Mouse (Mus musculus): ENCODE results near the gene Gm49395. TPM values are rescaled to one million over a fixed set of nuclear protein-coding genes. Genes with fewer than 3 reads are reported as not detected.

The Gm49395 gene
- polyA plus RNA-seq (2015; fragmentation: Nextera tagmentation; extraction: Ambion mirVana) = 5.1 and 6.3 TPM in 2 replicates

DNA sequence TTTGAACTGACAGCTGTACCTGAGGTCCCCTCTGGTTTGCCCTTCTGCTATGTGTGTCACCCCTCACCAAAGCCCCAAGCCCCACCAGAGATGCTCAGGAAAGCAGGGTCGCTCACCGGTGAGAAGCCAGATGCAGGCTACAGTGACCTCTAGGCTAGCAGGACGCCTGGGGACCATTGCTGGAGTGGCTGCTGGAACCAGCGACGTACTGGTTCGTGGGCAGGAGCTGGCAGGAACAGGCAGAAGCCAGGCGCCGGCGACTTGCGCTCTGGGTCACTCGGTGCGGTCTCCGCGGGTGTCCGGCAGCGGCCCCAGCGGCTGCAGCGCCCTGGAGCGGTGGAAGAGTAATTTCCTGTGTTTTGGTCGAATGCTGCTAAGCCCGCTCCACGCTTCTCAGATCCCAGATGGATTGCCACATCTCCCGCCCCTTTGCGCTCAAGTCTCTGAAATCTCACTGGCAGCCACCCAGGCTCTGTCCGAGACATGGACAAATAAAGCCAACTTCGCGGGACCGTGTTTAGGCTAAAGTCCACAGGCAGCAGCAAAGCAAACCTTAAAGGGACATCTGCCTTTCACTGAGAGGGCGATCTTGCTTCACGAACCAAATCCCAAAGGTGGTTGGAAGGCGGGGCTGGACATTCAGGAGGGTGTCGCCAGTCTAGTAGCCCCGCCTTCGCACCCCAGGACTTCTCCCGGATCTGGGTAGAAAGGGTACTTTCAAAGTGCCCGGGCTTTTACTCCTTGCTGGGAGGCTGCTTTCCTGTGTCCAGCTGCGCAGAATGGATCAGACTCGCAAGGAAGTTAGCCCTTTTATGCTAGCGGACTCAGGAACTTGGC, at the start of gene Gm49395, which contains the start of gene Itga1:
Gm49395 (minus strand) TSS at position 567 of the 837 bp plus-strand sequence.
Itga1 (minus strand) TSS at position 610 of the 837 bp plus-strand sequence.
- ATAC-seq (ENCODE audit: insufficient number of reproducible peaks, low FRiP score, low TSS enrichment, low read depth) = peak; percentile 69
- H3K36me3 ChIP-seq = no peaks in the 10 kb centered on the region
- H3K4me3 ChIP-seq = peak within 1 kb of the TSS; percentile 58
- H3K27me3 ChIP-seq = no peaks in the 10 kb centered on the region
- H3K4me1 ChIP-seq = peaks cover 10% of the 10 kb centered on the region; the same call in 1 of the 2 replicates
- H3K27ac ChIP-seq = peak within 1 kb of the TSS; percentile 80
- under 1% methylated on average over 39 of the region's 39 CpGs for WGBS
- H3K9me3 ChIP-seq = no peaks in the 10 kb centered on the region
- peak within 1 kb of the TSS; percentile 91 for H3K4me2 ChIP-seq
- H3K9ac ChIP-seq = peak within 1 kb of the TSS; percentile 49

DNA sequence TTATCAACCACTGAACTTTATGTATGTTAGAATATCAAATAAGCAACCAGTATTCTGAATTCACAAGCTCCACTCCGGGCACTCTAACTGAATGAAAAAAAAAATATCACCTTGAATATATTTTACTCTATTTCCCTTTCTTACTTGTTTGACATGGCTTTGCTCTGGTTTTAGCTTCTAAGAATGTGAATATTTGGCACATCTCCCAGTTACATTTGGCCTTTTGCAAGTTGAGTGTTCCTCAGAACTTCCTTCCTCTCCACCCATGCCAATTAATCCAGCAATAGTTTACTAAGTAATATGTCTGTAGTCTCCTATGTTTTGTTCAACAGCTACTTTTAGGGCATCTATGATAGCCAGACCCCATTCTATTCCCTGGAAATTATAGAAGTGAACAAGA, 48.9 kb upstream of the Gm49395 start:
- no peaks in the 10 kb centered on the region for H3K27me3 ChIP-seq
- ATAC-seq (ENCODE audit: insufficient number of reproducible peaks, low FRiP score, low TSS enrichment, low read depth) = no peak
- H3K4me2 ChIP-seq = no peak overlapping the region
- no peaks in the 10 kb centered on the region for H3K4me1 ChIP-seq
- H3K9ac ChIP-seq = no peak overlapping the region
- H3K4me3 ChIP-seq = no peak overlapping the region
- H3K27ac ChIP-seq = no peak overlapping the region
- H3K36me3 ChIP-seq = no peaks in the 10 kb centered on the region
- 90% methylated on average over 1 of the region's 1 CpGs for WGBS
- no peaks in the 10 kb centered on the region for H3K9me3 ChIP-seq

DNA sequence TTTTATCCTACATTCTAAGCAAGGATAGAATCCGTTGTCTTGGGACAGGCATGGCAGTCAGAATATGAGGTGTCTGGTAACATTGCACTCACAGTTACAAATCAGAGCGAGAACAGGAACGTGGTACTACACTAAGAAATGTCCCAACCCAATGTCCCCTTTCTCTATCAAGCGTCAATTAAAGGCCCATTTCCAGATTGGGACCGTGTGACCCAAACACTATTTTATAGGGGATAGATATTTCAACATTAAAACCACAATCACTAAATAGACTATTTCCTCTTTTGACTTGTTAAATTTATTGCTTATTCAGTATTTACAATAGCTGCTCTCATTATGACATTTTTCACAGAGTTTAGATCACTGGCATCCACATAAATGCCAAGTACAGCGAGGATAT, 48.1 kb upstream of the Gm49395 start:
- 78% methylated on average over 6 of the region's 6 CpGs for WGBS
- no peak for ATAC-seq (ENCODE audit: insufficient number of reproducible peaks, low FRiP score, low TSS enrichment, low read depth)
- H3K36me3 ChIP-seq = no peaks in the 10 kb centered on the region

DNA sequence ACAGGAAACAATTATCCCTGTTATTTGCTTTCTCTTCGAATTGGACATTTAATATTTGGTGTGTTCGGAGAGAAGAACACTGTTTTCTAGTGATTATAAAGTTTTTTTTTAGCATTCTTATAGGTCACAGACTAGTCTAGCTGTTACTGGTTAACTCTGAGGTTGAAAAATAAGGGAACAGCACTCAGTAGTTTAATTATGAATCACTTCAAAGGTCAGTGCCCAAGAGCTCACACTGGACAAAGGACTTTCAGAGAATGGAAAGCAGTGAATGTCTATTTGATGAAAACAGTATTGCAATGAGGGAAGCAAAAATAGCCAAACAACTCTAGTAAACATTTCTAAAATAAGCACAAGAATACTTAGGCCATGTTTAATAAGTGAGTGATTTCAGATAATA, 41.9 kb upstream of the Gm49395 start:
- no peak overlapping the region for H3K27ac ChIP-seq
- no peaks in the 10 kb centered on the region for H3K4me1 ChIP-seq
- WGBS = 81% methylated on average over 2 of the region's 2 CpGs
- H3K9me3 ChIP-seq = no peaks in the 10 kb centered on the region
- H3K27me3 ChIP-seq = no peaks in the 10 kb centered on the region
- H3K9ac ChIP-seq = no peak overlapping the region
- no peak overlapping the region for H3K4me2 ChIP-seq
- no peak overlapping the region for H3K4me3 ChIP-seq
- no peak for ATAC-seq (ENCODE audit: insufficient number of reproducible peaks, low FRiP score, low TSS enrichment, low read depth)
- H3K36me3 ChIP-seq = no peaks in the 10 kb centered on the region

More for the DNA sequence above, 48.1 kb upstream of the Gm49395 start:
- no peak overlapping the region for H3K9ac ChIP-seq
- no peak overlapping the region for H3K4me2 ChIP-seq
- no peak overlapping the region for H3K4me3 ChIP-seq
- H3K9me3 ChIP-seq = no peaks in the 10 kb centered on the region
- H3K27ac ChIP-seq = no peak overlapping the region
- no peaks in the 10 kb centered on the region for H3K27me3 ChIP-seq
- H3K4me1 ChIP-seq = no peaks in the 10 kb centered on the region

DNA sequence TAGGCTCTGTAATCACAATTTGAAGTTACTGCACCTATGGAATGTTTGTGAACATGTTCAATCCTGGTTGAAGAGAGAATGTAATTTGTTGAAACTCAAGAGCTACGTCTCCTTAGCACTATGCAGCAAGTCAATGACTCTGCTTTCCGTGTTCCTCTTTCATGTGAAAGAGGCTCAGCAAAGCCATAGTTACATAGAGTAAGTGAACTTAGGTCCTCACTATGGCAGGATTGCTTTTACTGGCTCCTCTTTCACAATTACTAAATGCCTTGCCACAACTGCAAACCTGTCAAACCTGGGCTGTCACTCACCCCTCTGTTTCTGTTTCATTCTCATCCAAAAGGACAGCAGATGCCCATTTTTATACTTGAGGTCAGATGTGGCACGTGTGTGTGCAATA, 40.3 kb upstream of the Gm49395 start:
- H3K27ac ChIP-seq = no peak overlapping the region
- H3K36me3 ChIP-seq = no peaks in the 10 kb centered on the region
- H3K4me1 ChIP-seq = no peaks in the 10 kb centered on the region
- H3K9me3 ChIP-seq = no peaks in the 10 kb centered on the region
- no peak overlapping the region for H3K9ac ChIP-seq
- WGBS = 77% methylated on average over 3 of the region's 3 CpGs
- no peak overlapping the region for H3K4me3 ChIP-seq
- H3K27me3 ChIP-seq = no peaks in the 10 kb centered on the region
- ATAC-seq (ENCODE audit: insufficient number of reproducible peaks, low FRiP score, low TSS enrichment, low read depth) = no peak
- no peak overlapping the region for H3K4me2 ChIP-seq

DNA sequence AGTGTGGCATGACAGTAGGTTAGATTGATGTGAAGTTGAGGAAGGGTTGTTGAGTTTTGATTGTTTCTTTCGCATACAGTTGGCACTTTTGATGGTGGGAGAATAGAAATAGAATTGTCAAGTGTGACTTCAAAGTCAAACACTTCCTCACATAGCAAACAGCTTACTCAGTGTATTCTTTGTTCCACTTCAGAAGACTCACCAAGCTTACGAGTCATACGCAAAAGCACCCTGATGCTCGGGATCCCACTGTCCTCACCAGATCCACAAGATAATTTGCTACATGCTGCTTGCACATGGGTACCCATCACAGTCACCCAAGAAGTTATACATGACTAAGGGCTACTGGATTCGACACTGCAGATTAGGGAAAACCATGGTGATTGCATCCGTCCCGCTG, 36.8 kb upstream of the Gm49395 start:
- no peak for ATAC-seq (ENCODE audit: insufficient number of reproducible peaks, low FRiP score, low TSS enrichment, low read depth)
- Histone ChIP-seq H3K9ac (no peak overlapping the region), H3K27ac (no peak overlapping the region), H3K4me2 (no peak overlapping the region), H3K9me3 (no peaks in the 10 kb centered on the region), H3K27me3 (no peaks in the 10 kb centered on the region), H3K4me3 (no peak overlapping the region), H3K36me3 (no peaks in the 10 kb centered on the region), H3K4me1 (no peaks in the 10 kb centered on the region)
- 89% methylated on average over 7 of the region's 7 CpGs for WGBS

DNA sequence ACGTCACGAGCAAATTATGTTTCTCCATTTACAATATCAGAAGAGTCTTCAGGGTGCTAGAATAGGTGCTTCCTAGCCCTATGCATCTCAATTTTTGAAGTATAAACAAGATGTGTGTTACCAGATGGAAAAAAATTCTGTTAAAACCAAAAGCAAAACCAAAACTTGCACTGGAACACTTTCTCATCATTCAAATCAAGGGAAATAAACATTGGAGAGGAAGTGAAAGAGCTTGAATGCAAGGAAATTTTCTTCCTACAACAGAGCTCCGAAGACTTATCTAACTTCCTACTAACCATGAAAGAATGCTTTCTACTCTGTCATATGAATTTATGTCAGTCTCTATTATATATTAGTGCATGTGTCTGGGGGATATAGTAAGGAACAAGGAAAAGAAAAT, 35.0 kb upstream of the Gm49395 start:
- Histone ChIP-seq H3K4me3 (no peak overlapping the region), H3K36me3 (no peaks in the 10 kb centered on the region), H3K9ac (no peak overlapping the region), H3K4me1 (no peaks in the 10 kb centered on the region), H3K27me3 (no peaks in the 10 kb centered on the region), H3K4me2 (no peak overlapping the region), H3K9me3 (no peaks in the 10 kb centered on the region), H3K27ac (no peak overlapping the region)
- WGBS = 84% methylated on average over 3 of the region's 3 CpGs
- no peak for ATAC-seq (ENCODE audit: insufficient number of reproducible peaks, low FRiP score, low TSS enrichment, low read depth)

DNA sequence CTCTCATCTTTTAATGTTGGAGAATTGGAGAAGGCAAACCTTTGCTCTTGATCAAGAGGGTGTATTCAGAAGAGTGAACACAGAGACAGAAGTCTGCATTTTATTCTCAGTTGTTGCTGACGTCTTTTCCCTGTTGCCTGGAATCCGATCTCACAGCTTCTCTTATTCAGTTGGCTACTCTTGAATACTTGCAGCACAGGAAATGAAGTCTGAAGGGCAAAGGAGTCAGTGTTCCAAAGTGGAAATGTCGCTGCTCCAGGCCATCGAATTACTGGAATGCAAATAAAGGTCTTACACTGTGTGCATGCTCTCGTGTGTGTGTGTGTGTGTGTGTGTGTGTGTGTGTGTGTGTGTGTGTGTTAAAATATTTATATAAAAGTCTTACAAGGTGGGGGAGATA, 30.7 kb upstream of the Gm49395 start:
- Histone ChIP-seq H3K9me3 (no peaks in the 10 kb centered on the region), H3K4me1 (no peaks in the 10 kb centered on the region), H3K9ac (no peak overlapping the region), H3K4me2 (no peak overlapping the region), H3K4me3 (no peak overlapping the region), H3K27ac (no peak overlapping the region), H3K27me3 (no peaks in the 10 kb centered on the region), H3K36me3 (no peaks in the 10 kb centered on the region)
- 14% methylated on average over 5 of the region's 5 CpGs for WGBS
- no peak for ATAC-seq (ENCODE audit: insufficient number of reproducible peaks, low FRiP score, low TSS enrichment, low read depth)

DNA sequence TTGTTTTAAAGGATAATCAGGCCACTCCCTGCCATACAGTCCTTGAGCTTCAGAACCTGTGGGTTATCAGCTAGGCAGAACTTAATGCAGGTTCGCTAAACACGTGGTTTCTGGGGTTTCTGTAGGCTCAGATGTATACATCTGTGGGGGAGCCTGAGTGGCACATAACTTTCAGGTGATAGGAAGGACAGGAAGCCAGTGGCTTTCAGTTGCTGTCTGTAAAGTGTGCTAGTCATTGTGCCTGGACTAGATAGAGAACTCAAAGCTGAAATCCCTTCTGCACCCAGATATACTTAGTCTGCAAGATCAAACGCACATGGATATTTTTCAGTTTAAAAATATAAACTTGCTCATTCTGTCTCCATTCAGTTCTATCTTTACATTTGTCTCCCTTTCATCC, 29.7 kb upstream of the Gm49395 start:
- Histone ChIP-seq H3K9me3 (no peaks in the 10 kb centered on the region), H3K4me2 (no peak overlapping the region), H3K4me3 (no peak overlapping the region), H3K27me3 (no peaks in the 10 kb centered on the region), H3K36me3 (no peaks in the 10 kb centered on the region), H3K4me1 (no peaks in the 10 kb centered on the region), H3K27ac (no peak overlapping the region), H3K9ac (no peak overlapping the region)
- WGBS = 73% methylated on average over 3 of the region's 3 CpGs
- ATAC-seq (ENCODE audit: insufficient number of reproducible peaks, low FRiP score, low TSS enrichment, low read depth) = no peak

DNA sequence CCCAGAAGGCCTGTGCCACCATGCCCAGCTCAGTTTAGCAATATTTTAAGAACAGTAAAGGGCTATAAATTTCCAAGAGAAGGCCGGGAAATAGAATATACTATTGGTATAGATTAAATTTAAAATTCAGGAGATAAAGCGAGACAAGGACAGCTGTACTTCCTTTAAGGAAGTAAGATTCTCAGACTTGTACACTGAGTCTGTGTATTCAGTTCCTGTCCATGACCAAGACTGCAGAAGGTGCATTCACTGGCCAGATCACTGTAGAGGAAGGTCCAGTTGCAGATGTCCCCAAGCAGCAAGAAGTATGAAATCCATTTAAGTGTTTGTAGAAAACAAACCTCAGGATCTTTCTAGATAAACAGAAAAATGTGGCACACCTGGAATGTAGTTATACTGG, 28.3 kb upstream of the Gm49395 start:
- Histone ChIP-seq H3K4me1 (no peaks in the 10 kb centered on the region), H3K9ac (no peak overlapping the region), H3K4me2 (no peak overlapping the region), H3K4me3 (no peak overlapping the region), H3K27me3 (no peaks in the 10 kb centered on the region), H3K27ac (no peak overlapping the region), H3K9me3 (no peaks in the 10 kb centered on the region), H3K36me3 (no peaks in the 10 kb centered on the region)
- WGBS = 83% methylated on average over 2 of the region's 2 CpGs
- no peak for ATAC-seq (ENCODE audit: insufficient number of reproducible peaks, low FRiP score, low TSS enrichment, low read depth)

DNA sequence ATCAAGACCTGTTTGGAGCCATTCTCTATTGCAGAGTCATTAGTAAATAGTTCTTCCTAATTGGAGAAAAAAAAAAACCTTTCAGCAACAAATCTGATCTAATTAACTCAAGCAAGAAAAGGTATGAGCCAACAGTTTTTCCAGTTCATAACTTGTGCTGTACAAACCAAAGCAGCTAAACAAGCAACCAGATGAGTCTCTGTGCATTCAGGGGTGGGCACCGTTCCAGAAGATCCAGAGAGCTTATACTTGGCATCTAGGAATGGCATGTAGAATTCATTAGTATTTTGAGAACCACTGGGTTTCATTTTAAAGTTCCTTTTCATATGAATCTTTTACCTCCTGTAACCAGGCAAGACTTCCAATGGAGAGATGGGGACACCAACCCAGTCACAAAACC, 26.1 kb upstream of the Gm49395 start:
- Histone ChIP-seq H3K4me3 (no peak overlapping the region), H3K9ac (no peak overlapping the region), H3K4me2 (no peak overlapping the region), H3K36me3 (no peaks in the 10 kb centered on the region), H3K27me3 (no peaks in the 10 kb centered on the region), H3K4me1 (no peaks in the 10 kb centered on the region), H3K27ac (no peak overlapping the region), H3K9me3 (no peaks in the 10 kb centered on the region)
- no peak for ATAC-seq (ENCODE audit: insufficient number of reproducible peaks, low FRiP score, low TSS enrichment, low read depth)
- 82% methylated on average over 1 of the region's 1 CpGs for WGBS

DNA sequence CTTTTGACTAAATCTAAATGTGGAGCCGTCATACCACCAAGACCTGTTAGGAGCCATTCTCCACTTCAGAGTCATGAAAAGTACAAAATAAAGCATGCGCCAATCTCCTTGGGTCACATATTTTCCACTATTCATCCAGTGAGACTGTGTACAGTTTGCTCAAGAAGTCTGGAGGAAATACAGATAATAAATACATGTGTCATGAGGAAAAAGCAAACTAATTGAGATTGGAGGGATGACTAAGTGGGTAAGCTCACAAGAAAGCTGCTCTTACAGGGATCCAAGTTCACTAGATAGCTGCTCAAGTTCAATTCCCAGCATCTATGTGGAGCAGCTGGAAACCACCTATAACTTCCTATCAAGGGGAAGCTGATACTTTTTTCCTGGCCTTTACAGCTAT, 24.8 kb upstream of the Gm49395 start:
- Histone ChIP-seq H3K36me3 (no peaks in the 10 kb centered on the region), H3K27ac (no peak overlapping the region), H3K4me3 (no peak overlapping the region), H3K4me2 (no peak overlapping the region), H3K9ac (no peak overlapping the region), H3K27me3 (no peaks in the 10 kb centered on the region), H3K9me3 (no peaks in the 10 kb centered on the region), H3K4me1 (no peaks in the 10 kb centered on the region)
- no peak for ATAC-seq (ENCODE audit: insufficient number of reproducible peaks, low FRiP score, low TSS enrichment, low read depth)
- 86% methylated on average over 2 of the region's 2 CpGs for WGBS

All from limb, embryonic 15.5 days (tissue).